Mouse (Mus musculus): ENCODE data around the gene Stfa2. TPM values are rescaled to one million over a fixed set of nuclear protein-coding genes. Genes with fewer than 3 reads are reported as not detected.

The Stfa2 gene
- polyA plus RNA-seq (2017; shearing (Covaris generic)): not detected

DNA sequence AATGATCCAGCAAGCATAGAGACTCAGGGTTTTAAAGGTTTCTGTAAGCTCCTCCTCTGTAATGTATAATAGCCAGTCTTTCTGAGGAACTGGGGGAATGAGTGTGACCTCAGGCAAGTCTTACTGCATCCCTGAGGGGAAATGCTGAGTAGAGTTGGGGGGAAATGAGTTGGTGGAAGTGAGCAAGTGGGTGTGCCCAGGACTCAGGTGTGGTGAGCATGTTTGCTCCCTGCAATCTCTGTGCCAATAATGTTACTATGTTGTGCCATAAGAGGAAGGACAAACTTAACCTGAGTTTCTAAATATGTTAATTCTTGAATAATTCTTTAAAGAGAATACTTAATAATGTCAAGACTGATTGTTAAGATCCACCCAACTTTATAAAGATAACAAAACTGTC is at the start of gene Stfa2:
Gene Stfa2, minus strand, starts transcription at position 101 of the 400 bp plus-strand sequence.

DNA sequence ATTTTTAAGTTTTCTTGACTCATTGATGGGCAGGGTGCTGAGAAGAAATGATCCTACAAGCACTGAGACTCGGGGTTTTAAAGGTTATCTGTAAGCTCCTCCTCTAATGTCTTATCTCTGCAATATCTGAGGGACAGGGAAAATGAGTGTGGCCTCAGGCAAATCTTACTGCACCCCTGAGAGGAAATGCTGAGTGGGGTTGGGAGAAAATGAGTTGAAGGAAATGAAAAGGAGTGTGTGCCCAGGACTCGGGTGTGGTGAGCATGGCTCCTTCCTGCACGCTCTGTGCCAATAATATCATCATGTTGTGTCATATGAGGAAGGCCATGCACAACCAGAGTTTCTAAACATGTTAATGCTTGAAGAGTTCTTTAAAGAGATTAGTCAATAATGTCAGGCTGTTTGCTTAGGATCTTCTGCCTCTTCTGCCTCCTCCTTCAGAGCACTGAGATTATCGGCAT is 47.1 kb upstream of the Stfa2 start, which contains the start of gene Stfa3:
Gene Stfa3, minus strand, starts transcription at position 51 of the 461 bp plus-strand sequence.

DNA sequence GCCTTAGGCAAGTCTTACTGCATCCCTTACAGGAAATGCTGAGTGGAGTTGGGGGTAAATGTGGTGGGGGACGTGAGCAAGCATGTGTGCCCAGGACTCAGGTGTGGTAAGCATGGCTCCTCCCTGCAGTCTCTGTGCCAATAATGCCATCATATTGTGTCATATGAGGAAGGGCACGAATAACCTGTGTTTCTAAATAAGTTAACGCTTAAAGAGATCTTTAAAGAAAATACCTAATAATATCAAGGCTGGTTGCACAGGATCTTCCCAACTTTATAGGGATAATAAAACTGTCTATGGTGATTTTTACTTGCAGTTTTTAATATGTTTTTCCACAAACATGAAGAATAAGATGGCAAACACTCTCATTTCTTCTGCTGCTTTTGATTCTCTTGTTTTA is 40.6 kb downstream of the Stfa2 start, which contains the start of gene BC100530:
Gene BC100530, minus strand, starts transcription at position 101 of the 400 bp plus-strand sequence.

Other genes starting within 250 kb of the Stfa2 start
- not detected for gene Gm5483, start 224.2 kb downstream of the Stfa2 start, polyA plus RNA-seq (2017; shearing (Covaris generic))
- not detected for gene Gm5416, start 198.1 kb downstream of the Stfa2 start, polyA plus RNA-seq (2017; shearing (Covaris generic))
- gene 2010005H15Rik, start 187.0 kb downstream of the Stfa2 start, polyA plus RNA-seq (2017; shearing (Covaris generic)): not detected
- not detected for gene Stfa1, start 131.5 kb downstream of the Stfa2 start, polyA plus RNA-seq (2017; shearing (Covaris generic))
- gene BC117090, start 74.1 kb downstream of the Stfa2 start, polyA plus RNA-seq (2017; shearing (Covaris generic)): not detected
- not detected for gene BC100530, start 40.7 kb downstream of the Stfa2 start, polyA plus RNA-seq (2017; shearing (Covaris generic))
- gene Stfa3, start 46.9 kb upstream of the Stfa2 start, polyA plus RNA-seq (2017; shearing (Covaris generic)): not detected
- not detected for gene Casr, start 153.7 kb upstream of the Stfa2 start, polyA plus RNA-seq (2017; shearing (Covaris generic))

All from CD4-positive, CD25-positive, alpha-beta regulatory T cell (primary cell).